Mouse (Mus musculus): ENCODE data around the gene Fam205a1.
"Not testable (repeated sequence)": the region's sequence is repeated elsewhere in the genome, so short reads cannot be mapped to it uniquely, and the experiment has no call there.

Fam205a1 gene

GRCm38 (mm10) chr4:42853788-42854187 is at the start of gene Fam205a1:
Gene Fam205a1 (minus strand): TSS chr4:42853888.
- DNase-seq (ENCODE audit: low read depth, low spot score), result not testable (repeated sequence)

GRCm38 (mm10) chr4:42902730-42903129 is 49.0 kb upstream of the Fam205a1 start:
- no peak for DNase-seq (ENCODE audit: low read depth, low spot score)

- DNase-seq (ENCODE audit: low read depth, low spot score), result no peak
Observed at GRCm38 (mm10) chr4:42902174-42902573, 48.5 kb upstream of the Fam205a1 start.

GRCm38 (mm10) chr4:42900878-42901277 is 47.2 kb upstream of the Fam205a1 start:
- DNase-seq (ENCODE audit: low read depth, low spot score), result no peak

GRCm38 (mm10) chr4:42898914-42899313 is 45.2 kb upstream of the Fam205a1 start:
- DNase-seq (ENCODE audit: low read depth, low spot score), result no peak

- no peak for DNase-seq (ENCODE audit: low read depth, low spot score)
Observed at GRCm38 (mm10) chr4:42895118-42895517, 41.4 kb upstream of the Fam205a1 start.

GRCm38 (mm10) chr4:42891176-42891575 is 37.5 kb upstream of the Fam205a1 start:
- DNase-seq (ENCODE audit: low read depth, low spot score), result no peak

- no peak for DNase-seq (ENCODE audit: low read depth, low spot score)
Observed at GRCm38 (mm10) chr4:42888806-42889205, 35.1 kb upstream of the Fam205a1 start.

GRCm38 (mm10) chr4:42886926-42887325 is 33.2 kb upstream of the Fam205a1 start:
- no peak for DNase-seq (ENCODE audit: low read depth, low spot score)

- no peak for DNase-seq (ENCODE audit: low read depth, low spot score)
Observed at GRCm38 (mm10) chr4:42880677-42880948, 26.9 kb upstream of the Fam205a1 start.

GRCm38 (mm10) chr4:42879829-42880676 is 26.4 kb upstream of the Fam205a1 start:
- DNase-seq (ENCODE audit: low read depth, low spot score), result no peak

- no peak for DNase-seq (ENCODE audit: low read depth, low spot score)
Observed at GRCm38 (mm10) chr4:42877657-42878056, 24.0 kb upstream of the Fam205a1 start.

GRCm38 (mm10) chr4:42876586-42877291 is 23.1 kb upstream of the Fam205a1 start:
- peak; percentile 68 for DNase-seq (ENCODE audit: low read depth, low spot score)

- DNase-seq (ENCODE audit: low read depth, low spot score), result no peak
Observed at GRCm38 (mm10) chr4:42874134-42874533, 20.4 kb upstream of the Fam205a1 start, which contains the start of gene Fam205c. Gene Fam205c (minus strand): TSS chr4:42874234.

GRCm38 (mm10) chr4:42872746-42873435 is 19.2 kb upstream of the Fam205a1 start:
- DNase-seq (ENCODE audit: low read depth, low spot score), result no peak

GRCm38 (mm10) chr4:42872151-42872550 is 18.5 kb upstream of the Fam205a1 start:
- DNase-seq (ENCODE audit: low read depth, low spot score), result no peak

GRCm38 (mm10) chr4:42870748-42871147 is 17.1 kb upstream of the Fam205a1 start:
- DNase-seq (ENCODE audit: low read depth, low spot score), result no peak

GRCm38 (mm10) chr4:42868193-42868592 is 14.5 kb upstream of the Fam205a1 start:
- no peak for DNase-seq (ENCODE audit: low read depth, low spot score)

GRCm38 (mm10) chr4:42867390-42867789 is 13.7 kb upstream of the Fam205a1 start:
- no peak for DNase-seq (ENCODE audit: low read depth, low spot score)

GRCm38 (mm10) chr4:42863487-42863886 is 9.8 kb upstream of the Fam205a1 start:
- not testable (repeated sequence) for DNase-seq (ENCODE audit: low read depth, low spot score)

GRCm38 (mm10) chr4:42860483-42860882 is 6.8 kb upstream of the Fam205a1 start:
- not testable (repeated sequence) for DNase-seq (ENCODE audit: low read depth, low spot score)

GRCm38 (mm10) chr4:42856671-42857070 is 3.0 kb upstream of the Fam205a1 start, which contains the start of gene Gm12394:
Gene Gm12394 (minus strand): TSS chr4:42856771.
- not testable (repeated sequence) for DNase-seq (ENCODE audit: low read depth, low spot score)
